Mouse (Mus musculus) midbrain, postnatal 0 days (tissue): ENCODE data around the gene Nap1l4. TPM values are rescaled to one million over a fixed set of nuclear protein-coding genes. Genes with fewer than 3 reads are reported as not detected.

Source experiments
- ATAC-seq: fragments of 200-750 bp; cut with Nextera tagmentation; 2 replicates; pipeline ENCODE4 v1.8.0; 2017; ENCODE audit warnings: moderate number of reproducible peaks, mild to moderate bottlenecking, moderate TSS enrichment, moderate library complexity; ENCODE audit not compliant: low FRiP score
- DNase-seq: peaks from one replicate; pipeline ENCODE4 v3.0.0-alpha.2; 2015; ENCODE audit warnings: low spot score
- H3K27ac ChIP-seq: fragments of 300-500 bp; sonication (generic); 2 replicates; pipeline ENCODE4 v1.5.1; 2014; ENCODE audit warnings: low read depth, mild to moderate bottlenecking, low read length, mixed read lengths
- H3K27me3 ChIP-seq: fragments of 300-500 bp; sonication (generic); 2 replicates; pipeline ENCODE4 v1.6.1; 2014; ENCODE audit warnings: low read length, control low read depth, mixed read lengths; ENCODE audit not compliant: insufficient read depth
- H3K36me3 ChIP-seq: fragments of 300-500 bp; sonication (generic); 2 replicates; pipeline ENCODE4 v1.6.1; 2014; ENCODE audit warnings: low read length, control low read depth, mixed read lengths; ENCODE audit not compliant: insufficient read depth
- H3K4me1 ChIP-seq: fragments of 300-500 bp; sonication (generic); 2 replicates; pipeline ENCODE4 v1.6.1; 2014; ENCODE audit warnings: mild to moderate bottlenecking, control low read depth, antibody characterized with exemption, low read length, mixed read lengths; ENCODE audit not compliant: insufficient read depth
- H3K4me2 ChIP-seq: fragments of 300-500 bp; sonication (generic); 2 replicates; pipeline ENCODE4 v1.6.1; 2014; ENCODE audit warnings: low read depth, mild to moderate bottlenecking, low read length, mixed read lengths; ENCODE audit not compliant: poor library complexity, severe bottlenecking
- H3K4me3 ChIP-seq: fragments of 300-500 bp; sonication (generic); 2 replicates; pipeline ENCODE4 v1.5.1; 2014; ENCODE audit warnings: low read depth, mild to moderate bottlenecking, low read length, moderate library complexity
- H3K9ac ChIP-seq: fragments of 300-500 bp; sonication (generic); replicated peaks from 2 replicates; pipeline ENCODE4 v1.6.1; 2014; ENCODE audit warnings: mild to moderate bottlenecking, low read length, moderate library complexity, mixed read lengths; ENCODE audit not compliant: poor library complexity, severe bottlenecking
- H3K9me3 ChIP-seq: fragments of 300-500 bp; sonication (generic); 2 replicates; pipeline ENCODE4 v1.6.1; 2016; ENCODE audit warnings: low read length, control low read depth
- CTCF ChIP-seq: IDR thresholded peaks from 2 replicates; pipeline ENCODE4 v1.5.1; 2016; ENCODE audit warnings: antibody characterized with exemption, mild to moderate bottlenecking
- WGBS: fragments of 180-500 bp; shearing (Covaris S2); extraction: QIAGEN DNeasy Blood & Tissue Kit; methylation state at CpG from one replicate; pipeline ENCODE4 v1.1.7; 2014; 5-methylcytosine and 5-hydroxymethylcytosine counted together
- polyA plus RNA-seq: library from polyadenylated mRNA; unstranded; fragments of >200 nt; fragmentation: Nextera tagmentation; extraction: Ambion mirVana; gene quantifications from 2 replicates; pipeline ENCODE4 v1.2.1, GENCODE M21; 2015
- total RNA-seq: library from RNA; depleted of rRNA; stranded (reverse); fragments of >200 nt; gene quantifications from 2 replicates; pipeline ENCODE4 v1.2.3, GENCODE M21; 2014

The Nap1l4 gene
- total and polyA plus RNA-seq, 2 experiments from 2014 or later, result 138 to 263 TPM

- Histone ChIP-seq H3K27me3 (no peaks in the 10 kb centered on the region), H3K9me3 (no peaks in the 10 kb centered on the region), H3K36me3 (peaks cover 66% of the 10 kb centered on the region), H3K4me2 (no peak overlapping the region), H3K4me3 (no peak overlapping the region), H3K4me1 (no peaks in the 10 kb centered on the region), H3K27ac (no peak overlapping the region), H3K9ac (no peak overlapping the region)
- no peak for TF ChIP-seq CTCF
- DNase-seq (peak; percentile 85), ATAC-seq (peak; percentile 68)
- 68% methylated on average over 8 of the region's 8 CpGs for WGBS
Measured at GRCm38 (mm10) chr7:143556964-143557610, 8.2 kb upstream of the Nap1l4 start.

GRCm38 (mm10) chr7:143549588-143550220, 798 bp upstream of the Nap1l4 start:
- Histone ChIP-seq H3K4me2 (peak overlapping the region; percentile 78), H3K36me3 (peaks cover 9% of the 10 kb centered on the region), H3K27ac (peak overlapping the region; percentile 77), H3K4me1 (0 out of 2 replicates have a peak, but pooled peaks cover 3% of the 10 kb centered on the region), H3K27me3 (no peaks in the 10 kb centered on the region), H3K9ac (peak overlapping the region; percentile 59), H3K9me3 (no peaks in the 10 kb centered on the region), H3K4me3 (peak overlapping the region; percentile 82)
- 44% methylated on average over 2 of the region's 2 CpGs for WGBS
- peak; percentile 3; the same call in 1 of the 2 replicates for ATAC-seq
- TF ChIP-seq CTCF, result no peak
- DNase-seq, result no peak

GRCm38 (mm10) chr7:143548231-143548961, 510 bp downstream of the Nap1l4 start:
- Histone ChIP-seq H3K4me3 (peak overlapping the region; percentile 82), H3K4me2 (peak overlapping the region; percentile 64), H3K9me3 (no peaks in the 10 kb centered on the region), H3K36me3 (no peaks in the 10 kb centered on the region), H3K27me3 (no peaks in the 10 kb centered on the region), H3K9ac (peak overlapping the region; percentile 73), H3K4me1 (0 out of 2 replicates have a peak, but pooled peaks cover 3% of the 10 kb centered on the region), H3K27ac (peak overlapping the region; percentile 84)
- ATAC-seq (peak; percentile 75), DNase-seq (peak; percentile 51)
- peak; percentile 4; the same call in 1 of the 2 replicates for TF ChIP-seq CTCF
- WGBS, result under 1% methylated on average over 44 of the region's 63 CpGs

GRCm38 (mm10) chr7:143546554-143546953, 2.4 kb downstream of the Nap1l4 start:
- Histone ChIP-seq H3K4me3 (no peak overlapping the region), H3K27ac (no peak overlapping the region), H3K4me2 (no peak overlapping the region), H3K27me3 (no peaks in the 10 kb centered on the region), H3K9me3 (no peaks in the 10 kb centered on the region), H3K4me1 (0 out of 2 replicates have a peak, but pooled peaks cover 3% of the 10 kb centered on the region), H3K36me3 (no peaks in the 10 kb centered on the region), H3K9ac (no peak overlapping the region)
- ATAC-seq, result no peak
- no peak for DNase-seq
- no peak for TF ChIP-seq CTCF
- 70% methylated on average over 2 of the region's 2 CpGs for WGBS

GRCm38 (mm10) chr7:143544368-143544767, 4.5 kb downstream of the Nap1l4 start:
- 0 out of 2 replicates have a peak, but pooled peaks cover 3% of the 10 kb centered on the region for H3K4me1 ChIP-seq
- 93% methylated on average over 2 of the region's 2 CpGs for WGBS
- H3K27ac ChIP-seq, result no peak overlapping the region
- no peak for ATAC-seq
- H3K9ac ChIP-seq, result no peak overlapping the region
- no peaks in the 10 kb centered on the region for H3K36me3 ChIP-seq
- H3K4me3 ChIP-seq, result no peak overlapping the region
- peak; percentile 77 for TF ChIP-seq CTCF
- H3K4me2 ChIP-seq, result no peak overlapping the region
- no peaks in the 10 kb centered on the region for H3K27me3 ChIP-seq
- no peaks in the 10 kb centered on the region for H3K9me3 ChIP-seq
- peak; percentile 10 for DNase-seq
